Mouse (Mus musculus) NIH3T3 (cell line): ENCODE data around the gene Cfap61.

ENCODE experiments used
- DNase-seq: peaks from one replicate; pipeline ENCODE4 v3.0.0-alpha.2; 2012; ENCODE audit warnings: low read depth

Cfap61 gene

DNA sequence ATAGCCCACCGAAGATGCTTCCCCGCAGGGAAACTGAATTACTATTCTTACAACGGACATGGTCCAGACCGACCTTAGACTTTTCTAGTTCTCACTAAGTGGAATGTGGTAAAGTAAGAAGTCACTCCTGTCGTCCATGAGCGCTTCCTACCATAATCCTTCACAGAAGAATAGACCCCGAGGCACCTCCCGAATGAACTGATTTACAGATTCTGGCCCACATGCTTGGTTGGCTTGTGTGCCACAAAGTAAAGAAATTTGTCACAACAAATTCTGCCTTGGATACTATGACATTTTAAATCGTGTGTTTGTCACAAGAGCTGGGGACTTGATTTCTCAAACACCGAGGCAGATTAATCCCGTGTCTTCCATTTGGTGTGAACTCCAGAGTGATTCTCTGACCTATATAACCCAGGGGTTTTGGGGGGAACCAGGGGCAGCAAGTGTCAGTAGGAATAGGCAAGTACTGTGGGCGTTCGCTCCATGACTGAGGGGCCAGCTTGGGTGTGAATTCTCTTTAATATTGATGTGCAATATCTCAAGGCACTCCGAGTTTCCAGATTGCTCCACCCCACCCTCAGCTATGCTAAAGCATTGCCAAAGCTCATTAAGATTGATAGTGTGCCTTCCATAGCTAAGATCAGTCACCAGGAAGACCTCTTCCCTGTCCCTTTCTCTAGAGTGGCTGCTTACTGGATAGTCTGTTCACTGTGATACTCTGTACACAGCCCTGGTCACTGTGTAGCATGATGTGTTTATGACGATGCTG, 214.8 kb downstream of the Cfap61 start:
- no peak for DNase-seq

DNA sequence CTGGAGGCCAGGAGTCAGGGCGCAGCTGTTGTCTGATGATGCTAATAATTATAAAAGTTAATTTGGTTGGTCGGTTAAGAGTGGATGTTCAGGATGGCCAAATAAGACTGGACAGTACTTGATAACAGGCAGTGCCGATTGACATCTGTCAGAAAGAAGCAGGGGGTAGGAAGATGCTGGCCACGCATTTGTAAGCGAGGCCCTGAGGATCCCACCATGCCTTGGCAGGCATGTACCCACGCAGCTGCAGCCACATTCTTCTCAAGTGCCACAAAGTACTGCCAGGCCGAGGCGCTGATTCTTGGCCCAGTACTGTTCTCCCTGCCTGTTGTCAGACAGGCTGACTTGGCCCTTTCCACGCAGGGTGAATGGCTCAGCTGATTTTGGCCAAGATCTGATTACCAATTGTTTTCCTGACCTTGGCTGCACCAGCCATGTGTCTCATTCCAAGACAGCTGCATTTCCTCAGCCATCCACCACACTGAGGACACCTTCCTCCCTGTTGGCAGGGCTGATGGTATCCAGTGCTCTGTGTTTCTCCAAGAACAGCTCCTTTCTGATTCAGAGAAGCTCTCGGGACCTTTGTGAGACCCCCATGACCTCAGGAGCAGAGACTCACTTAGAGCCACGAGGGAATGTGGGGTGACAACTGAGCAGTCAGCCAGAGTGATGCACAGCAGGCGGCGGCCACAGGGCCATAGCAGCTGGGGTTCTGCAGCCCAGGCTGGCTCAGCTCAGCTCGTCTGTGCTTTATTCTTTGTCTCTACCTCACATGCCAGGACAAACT, 233.6 kb downstream of the Cfap61 start:
- DNase-seq, result no peak

DNA sequence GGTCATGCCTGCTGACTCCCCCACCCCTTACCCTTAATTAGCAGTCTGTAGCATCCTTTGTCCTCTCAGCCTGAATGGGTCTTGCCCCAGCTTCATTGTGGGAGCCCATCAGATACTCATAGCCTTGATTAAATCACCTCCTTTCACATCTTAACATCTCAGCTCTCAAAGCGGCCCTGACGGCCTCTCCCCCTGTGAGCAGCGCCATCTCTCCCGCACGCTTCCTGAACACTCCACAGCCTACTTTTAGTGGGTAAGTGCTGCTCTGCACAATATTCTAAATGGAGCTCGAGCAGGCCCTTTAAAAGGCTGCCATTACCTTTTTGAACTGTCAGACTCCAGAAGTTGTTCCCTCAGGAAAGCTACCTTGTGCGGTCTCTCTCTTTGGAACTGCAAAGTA, 234.9 kb downstream of the Cfap61 start:
- DNase-seq, result no peak

DNA sequence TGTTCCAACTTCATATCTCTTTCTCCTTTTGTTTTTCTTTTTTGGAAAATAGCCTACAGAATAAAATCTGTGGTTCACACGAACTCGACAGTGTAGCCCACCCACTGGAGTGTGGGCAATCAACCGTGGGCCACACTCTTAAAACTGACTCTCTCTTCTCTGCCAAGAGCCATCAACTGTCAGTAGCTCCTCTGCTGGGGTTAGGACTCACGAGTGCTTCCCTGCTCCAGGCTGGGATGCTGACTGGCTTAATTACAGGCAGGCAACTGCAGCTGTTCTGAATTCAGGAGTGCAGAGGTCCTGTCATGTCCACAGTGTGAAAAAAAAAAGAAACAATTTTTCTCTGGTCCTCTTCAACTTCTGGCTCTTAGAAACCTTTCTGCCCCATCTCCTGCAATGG, 237.5 kb downstream of the Cfap61 start:
- no peak for DNase-seq

DNA sequence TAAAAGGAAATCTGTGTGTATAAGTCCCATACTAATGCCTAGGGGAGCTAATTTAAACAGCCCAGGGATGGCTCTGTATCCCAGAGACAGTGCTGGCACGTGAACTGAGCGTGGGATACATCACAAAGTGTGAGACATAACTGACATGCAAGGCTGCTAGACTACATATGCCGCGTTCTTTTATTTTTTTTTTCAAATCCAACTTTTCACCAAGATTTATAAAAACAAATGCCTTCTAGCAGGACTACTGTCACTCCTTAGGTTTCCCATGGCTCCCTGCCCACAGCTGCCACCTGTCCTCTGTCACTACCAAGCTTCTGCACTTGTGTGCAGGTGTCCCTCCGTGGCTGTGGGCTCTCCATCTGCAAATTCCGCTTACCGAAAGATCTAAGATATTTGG, 239.6 kb downstream of the Cfap61 start:
- no peak for DNase-seq

DNA sequence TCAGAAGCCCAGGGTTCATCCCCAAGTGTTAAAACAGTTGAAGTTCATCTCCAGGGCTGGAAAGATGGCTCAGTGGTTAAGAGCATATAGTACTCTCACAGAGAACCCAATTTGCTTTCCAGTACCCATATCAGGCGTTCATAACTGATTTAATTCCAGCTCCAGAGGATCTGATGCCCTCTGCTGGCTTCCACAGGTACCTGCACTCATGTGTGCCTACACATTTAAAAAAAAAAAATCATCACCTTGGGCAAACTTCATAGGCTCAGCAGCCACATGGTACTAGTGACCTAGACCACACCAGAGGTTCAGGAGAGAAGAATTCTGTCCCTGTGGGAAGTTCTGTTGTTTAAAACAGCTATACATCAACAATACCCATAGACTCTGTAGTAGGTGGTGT, 244.1 kb downstream of the Cfap61 start:
- DNase-seq, result no peak

DNA sequence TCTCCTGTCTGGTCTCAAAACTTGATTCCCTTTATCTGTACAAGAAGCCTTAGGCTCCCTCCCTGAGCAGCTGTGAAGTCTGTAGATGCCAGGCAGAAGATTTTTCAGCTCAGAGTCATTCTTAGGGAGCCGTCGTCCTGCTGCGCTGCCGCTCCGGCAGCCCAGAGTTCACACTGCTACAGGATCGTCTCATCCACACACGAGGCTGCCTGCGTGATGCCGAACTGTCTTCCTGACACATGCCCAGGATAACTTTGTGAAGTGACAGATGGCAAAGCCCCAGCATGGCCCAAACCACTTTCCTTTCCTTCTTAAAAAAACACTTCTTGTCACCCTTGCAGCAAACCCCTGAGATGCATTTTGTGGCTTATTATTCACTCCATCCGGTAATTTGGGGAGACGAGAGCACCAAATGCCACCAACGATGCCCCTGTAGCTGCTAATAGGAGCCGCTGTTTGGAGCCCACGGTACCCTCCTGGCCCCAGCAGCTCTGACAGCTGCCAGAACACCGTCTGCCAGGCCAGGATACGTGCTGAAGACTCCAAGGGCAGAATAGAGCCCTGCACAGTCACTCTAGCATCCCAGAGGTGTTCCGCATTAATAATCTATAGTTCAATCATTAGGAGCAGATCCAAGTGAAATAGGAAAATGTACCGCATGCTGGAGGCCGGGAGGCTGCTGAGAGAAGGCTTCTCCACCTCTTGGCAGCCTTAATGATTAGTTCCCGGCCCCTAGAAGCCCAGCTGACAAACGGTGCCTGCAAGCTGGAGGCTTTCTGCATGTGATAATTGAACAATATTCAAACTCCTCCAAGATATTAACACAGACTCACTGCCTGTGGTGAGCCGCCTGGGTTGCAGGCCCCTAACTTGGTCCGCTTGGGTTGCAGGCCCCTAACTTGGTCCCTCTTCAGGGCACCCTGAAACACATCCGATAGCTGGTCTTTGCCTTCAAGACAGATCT, 249.5 kb downstream of the Cfap61 start:
- DNase-seq, result no peak

DNA sequence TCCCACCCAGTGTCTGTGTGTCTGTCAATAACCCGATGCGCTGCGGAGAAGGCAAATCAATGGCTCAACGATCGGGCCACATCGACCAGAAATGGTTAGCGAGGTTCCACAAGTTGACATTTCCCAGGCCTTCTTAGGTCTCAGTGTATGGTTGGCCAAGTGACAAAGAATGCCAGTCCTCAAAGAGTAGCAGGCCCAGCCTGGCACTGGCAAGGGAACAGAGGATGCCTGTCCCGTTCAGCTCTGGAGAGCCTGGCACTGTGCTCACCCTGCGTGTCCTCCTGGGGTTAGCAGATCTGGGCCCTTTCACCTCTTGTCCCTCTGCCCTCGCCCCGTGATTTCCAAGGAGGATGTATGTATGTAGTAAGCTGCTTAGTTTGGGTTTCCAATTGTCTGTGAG, 261.5 kb downstream of the Cfap61 start:
- no peak for DNase-seq

DNA sequence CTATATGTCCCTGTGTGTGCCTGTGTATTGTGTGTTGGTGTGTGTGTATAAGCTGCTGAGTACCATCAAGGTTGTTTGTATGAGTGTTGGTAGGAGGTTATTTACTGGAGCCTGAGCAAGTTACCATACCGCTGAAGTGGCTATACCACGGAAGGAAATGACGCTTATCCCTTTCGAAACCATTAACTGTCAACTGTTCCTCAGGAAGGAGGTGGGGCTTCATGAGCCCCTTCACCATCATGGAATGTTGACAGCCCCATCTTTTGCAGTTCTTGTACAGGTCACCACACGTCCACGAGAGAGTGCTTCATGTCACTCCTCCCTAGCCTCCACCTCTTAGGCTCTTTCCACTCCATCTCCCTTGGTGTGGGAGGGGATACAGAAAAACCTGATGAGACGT, 263.4 kb downstream of the Cfap61 start:
- no peak for DNase-seq

DNA sequence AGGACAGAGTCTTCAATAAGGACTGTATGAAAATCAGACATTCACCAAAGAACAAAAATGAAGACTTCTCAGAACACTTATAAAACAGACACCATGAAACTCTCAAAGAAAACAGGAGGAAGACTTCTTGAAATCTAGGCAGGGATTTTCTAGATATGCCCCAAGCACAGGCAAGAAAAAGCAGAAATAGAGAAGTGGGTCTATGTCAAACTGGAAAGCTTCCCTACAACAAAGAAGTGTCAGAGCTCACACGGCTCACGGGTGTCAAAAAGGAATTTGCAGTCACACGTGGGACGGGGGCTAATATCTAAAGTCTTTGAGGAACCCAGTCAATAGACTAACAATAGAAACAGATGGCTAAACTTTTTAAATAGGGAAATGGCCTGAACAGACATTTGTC, 276.4 kb downstream of the Cfap61 start:
- no peak for DNase-seq

DNA sequence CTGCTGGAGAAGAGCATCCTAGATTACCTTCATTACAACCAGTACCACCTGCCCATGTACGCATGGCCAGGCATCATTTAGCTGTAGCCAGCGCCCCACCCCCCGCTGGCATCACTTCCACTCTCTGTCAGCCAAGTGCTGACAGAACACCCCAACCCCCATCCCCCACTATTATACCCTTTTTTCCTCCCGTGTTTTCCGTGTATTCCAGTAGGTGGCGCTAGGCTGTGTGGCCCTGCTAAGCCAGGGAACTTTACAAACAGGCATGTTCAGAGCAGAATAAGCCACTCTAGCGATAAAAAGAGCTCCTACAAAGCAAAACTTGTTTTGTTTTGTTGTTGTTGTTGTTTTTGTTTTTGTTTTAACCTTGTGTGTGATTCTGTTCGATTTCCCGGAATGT, 280.1 kb downstream of the Cfap61 start:
- DNase-seq, result peak; percentile 65

DNA sequence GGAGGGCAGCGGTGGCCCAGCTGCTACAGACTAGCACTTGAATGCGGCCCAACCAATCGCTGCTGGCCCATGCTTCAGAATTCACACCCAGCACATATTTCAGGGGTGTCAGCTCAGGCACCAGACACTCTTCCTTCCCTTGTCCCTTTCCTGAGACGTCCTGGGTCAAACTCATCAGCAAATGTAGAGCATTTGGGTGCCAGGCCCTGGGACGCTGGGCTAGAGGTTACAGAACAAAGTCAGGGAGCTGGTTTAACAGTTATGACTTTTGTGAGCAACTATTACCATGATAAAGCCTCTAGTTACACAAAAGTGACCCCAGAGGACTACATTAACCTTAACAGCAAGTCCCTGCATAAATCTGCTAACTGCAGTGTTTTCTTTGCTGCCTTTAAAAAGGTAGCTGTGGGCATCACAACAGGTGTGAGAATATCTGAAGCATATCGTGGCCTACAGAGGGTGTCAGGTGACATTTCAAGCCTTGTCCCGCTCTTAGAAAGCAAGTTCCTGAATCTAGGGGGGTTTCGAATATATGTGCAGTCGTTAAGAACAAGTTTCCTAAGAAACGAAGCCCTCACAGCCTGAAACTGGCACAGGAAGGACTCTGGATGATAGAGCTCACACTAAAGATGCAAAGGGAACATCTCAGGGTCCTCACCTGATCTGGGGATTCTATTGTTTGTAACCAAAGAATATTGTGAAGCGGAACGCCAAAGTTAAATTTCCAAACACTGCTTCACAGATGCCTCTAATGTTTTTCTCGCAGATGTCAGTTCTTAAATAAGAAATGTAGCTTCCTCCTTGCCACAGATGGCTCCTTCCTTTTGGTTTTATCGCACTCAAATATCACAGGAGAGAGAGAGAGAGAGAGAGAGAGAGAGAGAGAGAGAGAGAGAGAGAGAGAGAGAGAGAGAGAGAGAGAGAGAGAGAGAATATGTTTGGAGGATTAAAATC, 281.8 kb downstream of the Cfap61 start:
- no peak for DNase-seq

DNA sequence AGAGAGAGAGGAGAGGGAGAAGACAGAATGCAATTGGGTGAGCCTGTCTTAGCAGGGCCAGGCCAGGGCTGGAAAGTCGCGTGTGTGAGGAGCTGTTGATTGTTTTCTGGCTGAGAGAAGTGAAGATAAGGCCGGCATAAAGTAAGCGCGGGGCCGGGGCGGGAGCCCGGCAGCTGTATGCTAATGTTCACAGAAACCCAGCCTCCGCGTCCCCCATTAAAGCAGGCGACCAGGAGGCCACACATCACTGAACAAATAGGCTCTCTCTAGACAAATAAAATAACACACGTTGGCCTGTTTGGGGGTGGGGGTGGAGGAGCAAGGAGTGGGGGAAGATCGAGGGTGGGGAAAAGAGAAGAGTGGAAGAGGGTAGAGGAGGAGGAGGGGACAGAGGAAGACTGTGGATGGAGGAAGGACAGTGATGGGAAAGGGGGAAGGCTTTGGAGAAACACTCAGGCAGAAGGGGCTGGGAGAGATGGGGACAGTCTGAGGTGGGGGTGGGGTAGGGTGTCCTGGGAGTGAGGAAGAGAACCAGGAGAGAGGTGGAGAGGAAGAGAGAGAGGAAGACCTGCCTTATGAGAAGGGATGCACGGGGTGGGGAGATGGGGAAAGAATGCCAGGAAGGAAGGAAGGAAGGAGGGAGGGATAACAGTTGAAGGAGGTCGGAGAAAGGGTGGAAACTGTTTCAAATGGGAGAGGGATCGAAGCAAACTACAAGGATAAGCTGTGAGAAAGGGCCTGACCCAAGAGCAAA, 282.8 kb downstream of the Cfap61 start:
- DNase-seq, result peak; percentile 44

DNA sequence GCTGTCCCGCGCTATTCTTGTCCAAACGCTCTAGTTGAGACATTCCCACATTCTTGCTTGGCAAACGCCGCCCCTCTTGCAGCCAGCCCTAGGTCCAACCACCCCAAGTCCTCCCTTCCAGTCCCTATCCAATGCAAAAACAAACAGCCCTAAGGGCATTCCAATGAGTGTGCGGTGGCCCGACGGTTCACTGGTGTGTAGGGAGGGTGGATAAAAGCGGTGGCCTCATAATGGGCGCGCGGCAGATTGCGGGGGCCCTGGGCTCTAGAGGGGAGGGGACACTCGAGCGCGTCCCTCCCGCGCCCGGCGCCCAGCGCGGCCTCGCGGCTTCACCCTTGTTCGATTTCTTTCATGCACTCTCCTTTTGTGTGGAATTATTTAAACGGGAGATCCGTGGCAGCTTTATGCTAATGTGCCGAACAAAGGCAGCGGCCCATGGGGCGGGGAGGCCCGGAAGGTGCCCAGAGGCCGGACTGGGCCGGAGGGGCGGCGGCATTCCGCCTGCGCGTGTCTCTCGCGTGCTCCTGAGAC, 283.6 kb downstream of the Cfap61 start:
- DNase-seq, result no peak

DNA sequence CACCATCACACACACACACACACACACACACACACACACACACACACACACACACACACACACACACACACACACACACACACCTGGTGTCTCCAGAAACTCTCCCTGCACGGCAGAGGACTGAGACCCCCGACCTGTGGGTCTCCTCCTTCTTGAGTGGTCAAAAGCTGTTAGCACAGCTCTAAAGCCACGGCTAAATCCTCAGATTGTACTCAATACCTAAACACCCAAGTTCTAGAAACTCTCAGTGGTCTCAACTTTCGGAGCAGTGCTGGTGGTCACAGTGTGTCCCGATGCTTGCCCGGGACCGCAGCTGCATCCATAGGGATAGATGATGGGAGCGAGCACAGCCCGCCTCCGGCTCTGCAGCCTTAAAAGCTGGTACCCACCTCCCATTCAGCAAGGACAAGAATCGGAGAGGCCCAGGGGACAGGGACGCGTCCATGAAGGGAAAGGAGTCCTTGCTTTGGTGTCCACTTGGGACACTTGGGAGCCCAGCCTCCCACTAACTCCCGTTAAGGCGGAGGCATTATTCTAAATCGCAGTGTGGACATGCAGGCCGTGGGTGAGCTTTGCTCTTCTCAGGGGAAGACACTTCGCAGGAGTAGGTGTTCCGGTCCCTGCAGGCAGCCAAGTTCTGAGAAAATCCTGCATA, 284.4 kb downstream of the Cfap61 start:
- DNase-seq, result no peak

DNA sequence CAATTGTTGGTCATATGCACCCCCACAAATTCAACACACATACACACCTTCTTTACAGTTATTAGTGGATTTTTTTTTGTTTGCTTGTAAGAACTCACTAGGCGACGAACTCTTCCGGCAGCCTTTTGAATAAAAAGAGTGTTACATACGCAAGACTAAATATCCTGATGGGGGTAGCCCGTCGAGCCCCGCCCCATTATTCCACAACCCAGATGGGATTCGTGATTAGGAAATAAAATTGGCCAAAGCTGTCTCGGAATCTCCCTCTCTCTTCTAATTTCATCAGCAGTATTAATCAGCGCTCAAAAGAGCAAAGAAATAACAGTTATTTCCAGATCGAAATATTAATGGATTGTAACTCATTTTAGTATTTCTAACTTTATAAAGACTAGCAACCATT, 285.2 kb downstream of the Cfap61 start:
- no peak for DNase-seq

DNA sequence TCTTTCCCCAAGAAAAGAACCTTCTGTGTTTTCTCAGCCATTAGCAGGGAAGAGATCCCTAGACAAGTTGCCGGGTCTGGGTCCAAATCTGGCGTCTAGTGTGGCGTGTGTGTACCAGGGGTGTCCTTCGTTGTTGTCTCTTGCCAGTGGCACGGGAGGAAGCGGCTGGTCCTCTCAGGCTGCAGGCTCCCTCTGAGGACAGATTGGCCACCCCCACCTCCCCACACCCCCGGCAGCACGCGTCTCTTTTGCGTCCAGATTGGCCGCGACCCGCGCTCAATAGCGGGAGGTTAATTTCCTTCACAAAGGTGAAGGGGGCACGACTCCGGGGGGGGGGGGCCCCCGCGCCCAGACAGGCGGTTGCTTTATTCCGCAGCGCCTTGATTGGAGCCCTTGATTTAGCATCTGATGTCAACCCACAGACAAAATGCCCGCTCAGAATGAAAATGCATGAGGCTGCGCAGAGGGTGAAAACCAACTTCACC, 286.0 kb downstream of the Cfap61 start:
- no peak for DNase-seq

DNA sequence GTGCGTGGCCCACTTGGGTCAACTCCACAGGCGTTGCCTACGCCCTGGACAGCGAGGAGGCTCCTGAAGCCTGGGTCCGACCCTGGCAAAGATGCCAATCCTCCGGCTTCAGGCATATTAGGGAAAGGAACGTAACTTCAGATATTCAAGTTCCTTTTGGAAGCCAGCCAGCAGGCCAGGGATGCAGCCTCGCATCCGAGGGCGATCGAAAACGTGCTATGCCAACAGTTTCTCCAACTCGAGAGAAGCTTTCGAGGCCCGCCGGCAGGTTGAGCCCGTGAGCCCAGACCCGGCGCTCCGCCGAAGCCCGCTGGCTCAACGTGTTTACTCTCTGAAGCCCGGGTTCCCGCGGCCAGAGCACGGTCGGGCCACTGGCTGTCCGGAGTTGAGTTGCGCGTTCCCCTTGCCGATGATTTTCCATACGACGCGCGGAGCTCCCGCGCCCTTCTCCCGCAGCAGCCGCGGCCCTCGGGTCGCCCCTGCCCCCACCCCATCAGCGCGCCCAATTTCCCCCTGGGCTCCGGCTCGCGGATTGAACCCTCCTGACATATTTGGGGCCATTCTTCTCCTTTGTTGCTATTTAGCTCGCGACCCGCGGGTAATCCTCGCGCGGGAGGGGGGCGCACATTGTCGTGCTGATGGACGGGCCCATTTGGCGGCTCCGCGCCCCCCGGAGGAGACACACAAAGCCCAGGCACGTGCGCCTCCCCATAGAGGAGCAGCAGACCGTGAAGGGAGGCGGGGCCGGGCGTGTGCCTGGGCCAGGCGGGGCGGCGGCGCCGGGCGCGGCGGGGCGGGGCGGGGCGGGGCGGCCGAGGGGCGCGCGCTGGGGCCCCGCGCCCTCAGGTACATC, 286.7 kb downstream of the Cfap61 start, which contains the start of gene Insm1:
TSS of gene Insm1 (plus strand) at position 846 of the 853 bp plus-strand sequence.
- no peak for DNase-seq

DNA sequence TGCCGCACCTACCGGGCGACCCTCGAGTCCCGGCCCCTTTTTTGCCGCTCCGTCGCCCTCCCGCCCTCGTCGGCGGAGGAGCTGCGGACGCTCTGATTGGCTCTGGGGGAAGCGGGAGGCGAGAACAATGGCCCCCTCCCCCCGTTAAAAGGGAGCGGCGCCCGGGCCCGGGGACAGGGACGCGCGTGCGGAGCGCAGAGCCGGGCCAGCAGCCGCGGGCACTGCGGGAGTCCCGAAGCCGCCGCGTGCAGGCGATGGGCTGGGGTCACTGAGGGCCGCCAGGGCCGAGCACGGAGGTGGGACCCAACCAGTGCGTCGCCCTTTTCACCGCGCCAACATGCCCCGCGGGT, 287.3 kb downstream of the Cfap61 start:
- no peak for DNase-seq
